Mouse (Mus musculus) heart, embryonic 10.5 days (tissue): ENCODE results near the gene Tgm2. TPM values are rescaled to one million over a fixed set of nuclear protein-coding genes. Genes with fewer than 3 reads are reported as not detected.

Source experiments
- DNase-seq: peaks from one replicate; pipeline ENCODE4 v3.0.0-alpha.2; 2017; ENCODE audit warnings: low spot score
- H3K27ac ChIP-seq: fragments of 300-500 bp; sonication (generic); 2 replicates; pipeline ENCODE4 v1.5.1; 2016; ENCODE audit warnings: mild to moderate bottlenecking
- H3K27me3 ChIP-seq: fragments of 300-500 bp; sonication (generic); 2 replicates; pipeline ENCODE4 v1.6.1; 2016; ENCODE audit warnings: mild to moderate bottlenecking; ENCODE audit not compliant: poor library complexity, insufficient read depth, severe bottlenecking
- H3K36me3 ChIP-seq: fragments of 300-500 bp; sonication (generic); 2 replicates; pipeline ENCODE4 v1.6.1; 2016; ENCODE audit warnings: mild to moderate bottlenecking, moderate library complexity
- H3K4me1 ChIP-seq: fragments of 300-500 bp; sonication (generic); 2 replicates; pipeline ENCODE4 v1.6.1; 2016; ENCODE audit warnings: mild to moderate bottlenecking
- H3K4me3 ChIP-seq: fragments of 300-500 bp; sonication (generic); 2 replicates; pipeline ENCODE4 v1.5.1; 2016; ENCODE audit warnings: mild to moderate bottlenecking, moderate library complexity
- H3K9me3 ChIP-seq: fragments of 300-500 bp; sonication (generic); 2 replicates; pipeline ENCODE4 v1.6.1; 2016; ENCODE audit warnings: mild to moderate bottlenecking, moderate library complexity
- WGBS: fragments of 180-500 bp; shearing (Covaris S2); methylation state at CpG from one replicate; pipeline ENCODE4 v1.1.7; 2016; 5-methylcytosine and 5-hydroxymethylcytosine counted together
- polyA plus RNA-seq: library from polyadenylated mRNA; unstranded; fragments of >200 nt; fragmentation: Nextera tagmentation; extraction: Ambion mirVana; gene quantifications from 2 replicates; pipeline ENCODE4 v1.2.1, GENCODE M21; 2016

Gene Tgm2
- polyA plus RNA-seq, 1 experiment from 2014 or later = 134 TPM

DNA sequence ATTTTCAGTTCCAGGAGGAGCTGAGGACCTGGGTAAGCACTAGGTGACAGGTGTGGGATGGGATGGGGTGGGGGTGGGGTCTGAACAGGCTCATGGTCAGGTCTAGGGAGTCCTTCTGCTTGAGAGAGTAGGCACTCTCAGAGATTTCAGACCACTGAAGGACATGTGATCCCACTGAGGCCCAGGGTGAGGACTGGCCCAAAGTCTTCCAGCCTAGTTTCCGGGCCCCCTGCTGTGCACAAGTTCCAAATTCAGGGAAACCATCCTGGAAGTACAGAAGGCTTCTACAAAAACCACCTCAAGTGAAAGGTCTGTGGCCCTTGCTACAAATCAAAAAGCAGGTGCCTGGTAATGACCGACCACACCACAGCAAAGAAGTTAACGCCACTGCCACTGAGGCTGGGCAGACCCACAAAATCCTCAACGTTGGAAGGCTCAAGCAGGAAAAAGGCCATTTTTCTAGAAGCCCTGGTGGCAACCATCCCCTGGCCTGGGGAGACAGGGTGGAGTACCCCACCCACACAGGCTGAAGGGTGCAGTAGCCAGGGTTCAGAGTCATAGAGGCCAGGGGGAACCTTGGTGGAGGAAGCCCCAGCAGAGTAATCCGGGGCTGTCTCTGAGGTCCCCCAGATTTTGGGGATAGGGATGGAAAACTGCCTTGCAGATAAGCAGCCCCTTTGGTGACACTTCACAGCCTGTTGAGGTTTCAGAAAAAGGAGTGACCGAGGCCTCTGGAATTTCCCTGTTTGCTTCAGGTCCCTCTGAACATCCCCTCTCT is 1.3 kb downstream of the Tgm2 start:
- H3K9me3 ChIP-seq = no peaks in the 10 kb centered on the region
- no peak for DNase-seq
- H3K27ac ChIP-seq = peak overlapping the region; percentile 93
- no peaks in the 10 kb centered on the region for H3K27me3 ChIP-seq
- peak overlapping the region; percentile 73 for H3K4me3 ChIP-seq
- 71% methylated on average over 6 of the region's 6 CpGs for WGBS
- H3K36me3 ChIP-seq = peaks cover 30% of the 10 kb centered on the region; the same call in 1 of the 2 replicates
- H3K4me1 ChIP-seq = peaks cover 65% of the 10 kb centered on the region

DNA sequence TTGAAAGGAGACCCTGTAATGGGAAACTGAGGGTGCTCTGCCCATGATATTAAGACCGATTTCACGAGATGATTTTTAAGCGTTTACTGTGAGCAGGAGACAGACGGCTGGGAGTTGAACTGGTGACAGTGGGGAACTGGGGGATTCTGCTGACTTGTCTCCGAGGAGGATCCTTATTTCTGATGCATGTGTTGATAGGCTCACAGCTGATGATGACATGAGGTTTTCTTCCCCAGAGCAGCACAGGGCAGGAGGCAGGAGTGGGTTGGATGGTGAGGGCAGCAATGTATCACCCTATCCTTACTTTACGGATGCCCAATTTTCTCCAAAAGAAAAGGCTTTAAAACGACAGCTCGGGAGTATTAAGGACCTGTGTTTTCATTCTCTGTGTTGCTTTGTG is 2.0 kb downstream of the Tgm2 start:
- Histone ChIP-seq H3K36me3 (peaks cover 30% of the 10 kb centered on the region; the same call in 1 of the 2 replicates), H3K27me3 (no peaks in the 10 kb centered on the region), H3K9me3 (no peaks in the 10 kb centered on the region), H3K4me3 (peak overlapping the region; percentile 73), H3K4me1 (peaks cover 68% of the 10 kb centered on the region), H3K27ac (peak overlapping the region; percentile 93)
- WGBS = 51% methylated on average over 8 of the region's 8 CpGs
- no peak for DNase-seq

DNA sequence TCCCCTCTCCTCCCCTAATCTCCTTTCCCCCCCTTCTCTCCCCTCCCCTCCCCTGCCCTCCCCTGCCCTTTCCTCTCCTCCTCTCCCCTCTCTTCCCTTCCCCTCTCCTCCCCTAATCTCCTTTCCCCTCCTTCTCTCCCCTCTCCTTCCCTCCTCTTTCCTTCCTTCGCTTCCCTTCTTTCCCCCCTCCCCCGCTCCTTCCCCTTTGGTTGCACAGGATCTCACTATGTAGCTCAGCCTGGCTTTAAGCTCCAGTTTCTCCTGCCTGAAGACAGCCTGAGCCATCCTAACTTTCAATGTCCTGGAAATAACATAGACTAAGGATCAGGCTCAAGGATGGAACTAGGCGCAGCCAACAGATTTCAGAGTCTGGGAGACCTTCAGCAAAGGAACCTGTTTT is 2.4 kb downstream of the Tgm2 start:
- peaks cover 73% of the 10 kb centered on the region for H3K4me1 ChIP-seq
- peak overlapping the region; percentile 73 for H3K4me3 ChIP-seq
- DNase-seq = no peak
- WGBS = 49% methylated on average over 3 of the region's 3 CpGs
- H3K36me3 ChIP-seq = peaks cover 34% of the 10 kb centered on the region
- H3K27me3 ChIP-seq = no peaks in the 10 kb centered on the region
- no peaks in the 10 kb centered on the region for H3K9me3 ChIP-seq
- peak overlapping the region; percentile 93 for H3K27ac ChIP-seq

- WGBS = 73% methylated on average over 18 of the region's 18 CpGs
- peaks cover 42% of the 10 kb centered on the region for H3K36me3 ChIP-seq
- DNase-seq = no peak
- no peaks in the 10 kb centered on the region for H3K9me3 ChIP-seq
- H3K4me1 ChIP-seq = peaks cover 80% of the 10 kb centered on the region
- H3K4me3 ChIP-seq = peak overlapping the region; percentile 73
- H3K27ac ChIP-seq = peak overlapping the region; percentile 93
- no peaks in the 10 kb centered on the region for H3K27me3 ChIP-seq
Measured at GRCm38 (mm10) chr2:158142981-158143380, 3.3 kb downstream of the Tgm2 start.

GRCm38 (mm10) chr2:158141690-158142440 is 4.4 kb downstream of the Tgm2 start:
- peaks cover 85% of the 10 kb centered on the region for H3K4me1 ChIP-seq

GRCm38 (mm10) chr2:158141271-158141670 is 5.0 kb downstream of the Tgm2 start:
- no peak for DNase-seq
- WGBS = 62% methylated on average over 7 of the region's 7 CpGs
- Histone ChIP-seq H3K4me1 (peaks cover 86% of the 10 kb centered on the region), H3K9me3 (no peaks in the 10 kb centered on the region), H3K27me3 (no peaks in the 10 kb centered on the region), H3K36me3 (peaks cover 57% of the 10 kb centered on the region), H3K4me3 (peak overlapping the region; percentile 19; the same call in 1 of the 2 replicates), H3K27ac (peak overlapping the region; percentile 93)

More at GRCm38 (mm10) chr2:158141690-158142440, 4.4 kb downstream of the Tgm2 start:
- Histone ChIP-seq H3K36me3 (peaks cover 51% of the 10 kb centered on the region), H3K27me3 (no peaks in the 10 kb centered on the region), H3K4me3 (peak overlapping the region; percentile 73), H3K9me3 (no peaks in the 10 kb centered on the region), H3K27ac (peak overlapping the region; percentile 93)
- DNase-seq = peak; percentile 94
- WGBS = 40% methylated on average over 7 of the region's 7 CpGs

DNA sequence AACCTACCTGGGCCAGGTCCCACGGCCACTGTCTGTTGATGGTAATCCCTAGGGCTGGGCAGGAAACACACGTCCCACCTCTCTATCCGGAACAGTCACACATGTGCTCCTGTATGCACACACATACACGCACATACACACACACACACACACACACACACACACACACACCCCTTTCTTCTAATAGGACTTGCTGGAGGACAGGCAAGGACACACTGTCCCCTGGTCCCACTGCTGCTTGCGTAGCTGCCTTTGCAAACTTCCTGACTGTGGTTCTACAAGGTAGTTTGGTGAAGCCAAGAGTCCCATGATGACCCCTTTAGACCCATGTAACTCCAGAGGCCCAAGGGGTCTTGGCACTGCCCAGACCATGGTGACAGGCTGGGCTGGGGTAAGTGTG is 5.6 kb downstream of the Tgm2 start:
- Histone ChIP-seq H3K27me3 (no peaks in the 10 kb centered on the region), H3K36me3 (peaks cover 63% of the 10 kb centered on the region), H3K4me3 (no peak overlapping the region), H3K4me1 (peaks cover 85% of the 10 kb centered on the region), H3K9me3 (no peaks in the 10 kb centered on the region), H3K27ac (peak overlapping the region; percentile 93)
- DNase-seq = no peak
- 74% methylated on average over 5 of the region's 5 CpGs for WGBS

GRCm38 (mm10) chr2:158139628-158140027 is 6.6 kb downstream of the Tgm2 start:
- no peak overlapping the region for H3K4me3 ChIP-seq
- DNase-seq = peak; percentile 93
- H3K36me3 ChIP-seq = peaks cover 73% of the 10 kb centered on the region
- H3K4me1 ChIP-seq = peaks cover 78% of the 10 kb centered on the region
- H3K9me3 ChIP-seq = no peaks in the 10 kb centered on the region
- peak overlapping the region; percentile 93 for H3K27ac ChIP-seq
- H3K27me3 ChIP-seq = no peaks in the 10 kb centered on the region
- WGBS = 24% methylated on average over 7 of the region's 7 CpGs

GRCm38 (mm10) chr2:158138778-158139177 is 7.5 kb downstream of the Tgm2 start:
- WGBS = 92% methylated on average over 9 of the region's 9 CpGs
- H3K9me3 ChIP-seq = no peaks in the 10 kb centered on the region
- H3K27ac ChIP-seq = peak overlapping the region; percentile 93
- peaks cover 81% of the 10 kb centered on the region for H3K36me3 ChIP-seq
- peaks cover 72% of the 10 kb centered on the region for H3K4me1 ChIP-seq
- no peak overlapping the region for H3K4me3 ChIP-seq
- DNase-seq = no peak
- H3K27me3 ChIP-seq = no peaks in the 10 kb centered on the region

DNA sequence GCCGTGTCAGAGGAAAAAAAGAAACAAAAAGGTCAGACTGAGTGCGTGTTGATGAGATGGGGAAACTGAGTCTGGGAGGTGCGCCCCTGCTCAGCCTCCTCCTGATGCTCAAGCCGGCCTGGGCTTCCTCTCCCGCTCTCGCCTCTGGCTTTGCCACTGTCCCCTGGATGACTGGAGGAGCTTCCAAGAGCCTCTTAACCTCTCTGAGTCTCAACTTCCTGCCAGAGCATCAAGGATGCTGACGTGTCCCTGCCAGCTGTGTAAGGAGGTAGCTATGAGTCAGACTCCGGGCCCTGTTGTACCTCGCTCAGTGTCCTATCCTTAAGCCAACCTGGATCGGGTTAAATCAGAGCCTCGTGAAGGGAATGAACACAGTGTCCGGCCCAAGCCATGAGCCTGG is 8.5 kb downstream of the Tgm2 start:
- Histone ChIP-seq H3K4me3 (no peak overlapping the region), H3K36me3 (peaks cover 87% of the 10 kb centered on the region), H3K9me3 (no peaks in the 10 kb centered on the region), H3K27me3 (no peaks in the 10 kb centered on the region), H3K4me1 (peaks cover 65% of the 10 kb centered on the region), H3K27ac (peak overlapping the region; percentile 93)
- no peak for DNase-seq
- WGBS = 81% methylated on average over 12 of the region's 12 CpGs

GRCm38 (mm10) chr2:158136205-158136604 is 10.0 kb downstream of the Tgm2 start:
- Histone ChIP-seq H3K27ac (0 out of 2 replicates have a peak overlapping the region, but pooled peaks have one; percentile 31), H3K36me3 (peaks cover 87% of the 10 kb centered on the region), H3K4me1 (peaks cover 59% of the 10 kb centered on the region), H3K27me3 (no peaks in the 10 kb centered on the region), H3K9me3 (no peaks in the 10 kb centered on the region), H3K4me3 (no peak overlapping the region)
- 66% methylated on average over 7 of the region's 7 CpGs for WGBS
- DNase-seq = no peak

DNA sequence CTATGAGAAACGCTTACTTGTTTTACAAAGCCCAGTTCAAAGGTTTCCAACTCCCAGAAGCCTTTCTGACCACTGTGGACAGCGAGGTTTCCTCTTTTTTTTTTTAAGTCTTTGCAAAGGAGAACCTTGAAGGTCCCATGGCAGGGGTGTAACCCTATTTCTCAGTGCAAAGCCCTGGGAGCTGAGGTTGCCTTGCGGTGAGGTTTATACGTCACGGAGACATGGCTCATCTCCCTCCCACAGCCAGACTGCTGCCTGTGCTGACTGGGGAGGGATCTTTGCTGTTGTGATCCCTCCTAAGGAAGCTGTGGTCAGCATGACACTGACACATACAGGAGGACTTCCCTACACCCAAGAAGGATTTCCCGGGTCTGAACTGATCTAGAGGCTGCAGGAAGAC is 13.2 kb downstream of the Tgm2 start:
- 71% methylated on average over 6 of the region's 6 CpGs for WGBS
- Histone ChIP-seq H3K36me3 (peaks cover 93% of the 10 kb centered on the region), H3K4me1 (peaks cover 61% of the 10 kb centered on the region), H3K27me3 (no peaks in the 10 kb centered on the region), H3K27ac (no peak overlapping the region), H3K4me3 (no peak overlapping the region), H3K9me3 (no peaks in the 10 kb centered on the region)
- no peak for DNase-seq

- WGBS = 92% methylated on average over 10 of the region's 10 CpGs
- Histone ChIP-seq H3K27ac (peak overlapping the region; percentile 87), H3K36me3 (peaks cover 91% of the 10 kb centered on the region), H3K4me1 (peaks cover 61% of the 10 kb centered on the region), H3K4me3 (no peak overlapping the region), H3K27me3 (no peaks in the 10 kb centered on the region), H3K9me3 (no peaks in the 10 kb centered on the region)
- DNase-seq = no peak
Measured at GRCm38 (mm10) chr2:158132320-158132719, 13.9 kb downstream of the Tgm2 start.
